Mouse (Mus musculus) forebrain, embryonic 11.5 days (tissue): ENCODE measurements around the gene Upk3bl. TPM values are rescaled to one million over a fixed set of nuclear protein-coding genes. Genes with fewer than 3 reads are reported as not detected.

Experiments
- ATAC-seq: fragments of 200-750 bp; cut with Nextera tagmentation; replicated peaks from 2 replicates; pipeline ENCODE4 v1.8.0; 2017; ENCODE audit warnings: moderate TSS enrichment; ENCODE audit not compliant: low FRiP score
- DNase-seq: peaks from one replicate; pipeline ENCODE4 v3.0.0-alpha.2; 2017; ENCODE audit warnings: low spot score
- H3K27ac ChIP-seq: fragments of 300-500 bp; sonication (generic); 2 replicates; pipeline ENCODE4 v1.5.1; 2014; ENCODE audit warnings: low read depth, low read length
- H3K27me3 ChIP-seq: fragments of 300-500 bp; sonication (generic); 2 replicates; pipeline ENCODE4 v1.6.1; 2014; ENCODE audit warnings: mild to moderate bottlenecking, low read length, mixed read lengths; ENCODE audit not compliant: control insufficient read depth, insufficient read depth
- H3K36me3 ChIP-seq: fragments of 300-500 bp; sonication (generic); 2 replicates; pipeline ENCODE4 v1.6.1; 2014; ENCODE audit warnings: mild to moderate bottlenecking, low read length, moderate library complexity, mixed read lengths; ENCODE audit not compliant: control insufficient read depth, insufficient read depth
- H3K4me1 ChIP-seq: fragments of 300-500 bp; sonication (generic); replicated peaks from 2 replicates; pipeline ENCODE4 v1.6.1; 2014; ENCODE audit warnings: low read length, mixed read lengths; ENCODE audit not compliant: control insufficient read depth, insufficient read depth
- H3K4me2 ChIP-seq: fragments of 300-500 bp; sonication (generic); 2 replicates; pipeline ENCODE4 v1.6.1; 2014; ENCODE audit warnings: low read depth, mild to moderate bottlenecking, low read length, moderate library complexity, mixed read lengths; ENCODE audit not compliant: severe bottlenecking
- H3K4me3 ChIP-seq: fragments of 300-500 bp; sonication (generic); 2 replicates; pipeline ENCODE4 v1.5.1; 2014; ENCODE audit warnings: low read depth, low read length
- H3K9ac ChIP-seq: fragments of 300-500 bp; sonication (generic); 2 replicates; pipeline ENCODE4 v1.6.1; 2014; ENCODE audit warnings: low read length
- H3K9me3 ChIP-seq: fragments of 300-500 bp; sonication (generic); 2 replicates; pipeline ENCODE4 v1.6.1; 2016; ENCODE audit warnings: low read length, mixed read lengths; ENCODE audit not compliant: control insufficient read depth
- WGBS: fragments of 180-500 bp; shearing (Covaris S2); extraction: QIAGEN DNeasy Blood & Tissue Kit; methylation state at CpG from one replicate; pipeline ENCODE4 v1.1.7; 2014; 5-methylcytosine and 5-hydroxymethylcytosine counted together
- polyA plus RNA-seq: library from polyadenylated mRNA; unstranded; fragments of >200 nt; fragmentation: Nextera tagmentation; extraction: Ambion mirVana; gene quantifications from 2 replicates; pipeline ENCODE4 v1.2.1, GENCODE M21; 2014

The Upk3bl gene
- polyA plus RNA-seq: 0.77 and 0.80 TPM in 2 replicates

GRCm38 (mm10) chr5:136054301-136055077 is at the start of gene Upk3bl:
Gene Upk3bl, plus strand, starts transcription at chr5:136054492.
- DNase-seq (no peak), ATAC-seq (no peak)
- Histone ChIP-seq H3K4me2 (no peak within 1 kb of the TSS), H3K9me3 (no peaks in the 10 kb centered on the region), H3K4me1 (peaks cover 10% of the 10 kb centered on the region; the same call in 1 of the 2 replicates), H3K4me3 (no peak within 1 kb of the TSS), H3K27ac (no peak within 1 kb of the TSS), H3K9ac (no peak within 1 kb of the TSS), H3K36me3 (no peaks in the 10 kb centered on the region), H3K27me3 (no peaks in the 10 kb centered on the region)
- 96% methylated on average over 11 of the region's 11 CpGs for WGBS

DNA sequence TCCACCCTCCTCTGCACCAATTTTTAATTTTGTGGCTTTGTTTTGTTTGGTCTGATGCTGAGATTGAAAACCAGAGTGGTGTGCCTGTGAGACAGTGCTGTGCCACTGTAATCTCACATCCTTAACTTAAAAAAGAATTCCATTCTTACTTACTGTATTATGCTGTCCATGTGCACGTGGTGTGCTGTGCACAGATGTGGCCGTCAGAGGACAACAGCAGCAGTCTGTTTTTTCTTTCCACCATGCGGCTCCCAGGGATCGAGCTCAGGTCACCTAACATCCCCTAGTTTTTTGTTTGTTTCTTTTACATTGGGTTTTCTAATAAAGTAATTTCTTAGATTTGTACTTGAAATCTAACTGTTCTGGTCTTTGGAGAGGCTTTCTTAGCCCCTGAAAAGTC is 49.8 kb upstream of the Upk3bl start:
- Histone ChIP-seq H3K4me3 (no peak overlapping the region), H3K4me2 (no peak overlapping the region), H3K27me3 (no peaks in the 10 kb centered on the region), H3K36me3 (peaks cover 3% of the 10 kb centered on the region; the same call in 1 of the 2 replicates), H3K9ac (no peak overlapping the region), H3K4me1 (0 out of 2 replicates have a peak, but pooled peaks cover 3% of the 10 kb centered on the region), H3K9me3 (no peaks in the 10 kb centered on the region; the same call in 1 of the 2 replicates), H3K27ac (no peak overlapping the region)
- 91% methylated on average over 4 of the region's 4 CpGs for WGBS
- DNase-seq (no peak), ATAC-seq (no peak)

DNA sequence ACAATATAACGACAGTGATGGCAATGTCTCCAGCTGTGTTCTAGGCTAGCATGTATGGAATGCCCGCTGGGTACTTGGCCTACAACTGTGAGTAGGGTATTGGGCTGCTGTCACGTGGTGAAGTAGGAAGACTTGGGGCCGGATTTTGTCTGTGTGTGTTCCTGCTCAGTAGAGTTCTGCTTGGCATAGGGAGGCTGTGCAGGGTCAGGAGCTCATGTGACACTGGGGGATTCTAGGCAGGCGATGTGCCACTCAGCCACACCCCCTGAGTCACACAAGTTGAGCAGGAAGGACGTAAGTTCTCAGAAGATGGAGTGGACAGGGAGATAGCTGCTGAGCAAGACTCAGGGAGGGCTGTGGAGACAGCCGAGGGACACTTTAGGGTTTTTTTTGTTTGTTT is 46.5 kb upstream of the Upk3bl start:
- 89% methylated on average over 7 of the region's 7 CpGs for WGBS
- Histone ChIP-seq H3K4me1 (0 out of 2 replicates have a peak, but pooled peaks cover under 1% of the 10 kb centered on the region), H3K36me3 (no peaks in the 10 kb centered on the region; the same call in 1 of the 2 replicates), H3K9ac (no peak overlapping the region), H3K27ac (no peak overlapping the region), H3K9me3 (no peaks in the 10 kb centered on the region), H3K27me3 (no peaks in the 10 kb centered on the region), H3K4me2 (no peak overlapping the region), H3K4me3 (no peak overlapping the region)
- no peak for DNase-seq
- no peak for ATAC-seq

DNA sequence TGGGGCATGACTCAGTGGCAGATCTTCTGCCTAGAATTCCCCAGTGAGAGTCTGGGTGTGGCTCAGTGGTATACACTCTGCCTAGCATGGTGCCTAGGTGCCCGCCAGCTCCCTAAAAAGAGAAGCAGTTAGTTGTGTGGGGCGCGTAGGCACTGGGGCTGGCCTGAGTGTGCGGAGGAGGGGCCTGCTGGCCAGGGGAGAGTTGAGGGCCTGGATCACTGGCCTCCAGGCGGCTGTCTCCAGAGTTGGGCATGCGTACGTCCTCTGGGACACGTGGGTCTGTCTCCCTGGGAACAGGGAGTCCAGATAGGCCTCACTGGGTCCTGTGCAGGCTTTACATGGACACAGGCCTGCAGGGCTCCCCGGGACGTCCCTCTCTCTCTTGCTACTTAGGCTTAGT is 39.4 kb upstream of the Upk3bl start:
- Histone ChIP-seq H3K27me3 (no peaks in the 10 kb centered on the region), H3K9ac (no peak overlapping the region), H3K27ac (no peak overlapping the region), H3K4me3 (no peak overlapping the region), H3K4me1 (no peaks in the 10 kb centered on the region), H3K9me3 (no peaks in the 10 kb centered on the region), H3K36me3 (no peaks in the 10 kb centered on the region; the same call in 1 of the 2 replicates), H3K4me2 (no peak overlapping the region)
- ATAC-seq (no peak), DNase-seq (no peak)
- 81% methylated on average over 10 of the region's 10 CpGs for WGBS

DNA sequence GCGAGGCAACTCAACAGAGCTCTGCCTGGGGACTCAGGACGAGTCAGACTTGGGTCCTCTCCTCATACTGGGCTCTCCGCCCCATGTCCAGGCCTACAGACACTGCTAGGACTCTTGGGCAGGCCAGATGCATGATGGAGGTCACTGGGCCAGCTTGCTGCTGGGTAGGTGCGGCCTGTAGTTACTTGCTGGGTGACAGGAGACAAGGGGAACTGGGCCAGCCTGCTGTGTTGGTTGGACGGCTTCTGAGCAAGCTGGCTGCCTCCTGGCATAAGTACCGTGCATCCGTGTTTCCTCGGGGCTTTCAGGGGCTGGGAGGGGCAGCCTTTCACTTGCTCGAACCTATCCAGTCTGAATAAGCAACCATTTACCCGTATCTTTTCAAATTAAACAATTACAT is 38.7 kb upstream of the Upk3bl start:
- Histone ChIP-seq H3K27ac (no peak overlapping the region), H3K27me3 (no peaks in the 10 kb centered on the region), H3K4me1 (no peaks in the 10 kb centered on the region), H3K9ac (no peak overlapping the region), H3K9me3 (no peaks in the 10 kb centered on the region), H3K36me3 (no peaks in the 10 kb centered on the region; the same call in 1 of the 2 replicates), H3K4me2 (no peak overlapping the region), H3K4me3 (no peak overlapping the region)
- ATAC-seq (no peak), DNase-seq (no peak)
- 89% methylated on average over 10 of the region's 10 CpGs for WGBS

GRCm38 (mm10) chr5:136016014-136016876 is 38.0 kb upstream of the Upk3bl start:
- WGBS: 87% methylated on average over 10 of the region's 10 CpGs
- ATAC-seq: no peak
- no peak for DNase-seq
- Histone ChIP-seq H3K36me3 (no peaks in the 10 kb centered on the region; the same call in 1 of the 2 replicates), H3K4me2 (no peak overlapping the region), H3K9ac (no peak overlapping the region), H3K4me3 (no peak overlapping the region), H3K9me3 (no peaks in the 10 kb centered on the region), H3K4me1 (no peaks in the 10 kb centered on the region), H3K27me3 (no peaks in the 10 kb centered on the region), H3K27ac (no peak overlapping the region)

DNA sequence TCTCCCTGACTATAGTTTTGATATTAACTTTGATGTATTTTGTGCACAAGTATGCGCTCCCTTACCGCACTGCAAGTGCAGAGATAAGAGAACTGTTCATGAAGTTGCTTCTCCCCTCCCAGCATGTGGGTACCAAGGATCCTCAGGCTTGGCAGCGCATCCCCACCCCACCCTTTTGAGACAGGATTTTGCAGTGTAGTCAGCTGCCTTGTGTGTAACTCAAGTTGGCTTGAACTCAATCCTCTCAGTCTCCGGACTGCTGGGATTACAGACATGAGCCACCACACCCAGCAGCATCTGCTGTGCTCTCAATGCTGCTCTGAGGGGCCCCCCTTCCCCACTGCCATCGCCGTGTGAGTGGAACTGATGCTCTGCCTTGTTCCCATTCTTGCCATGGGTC is 37.0 kb upstream of the Upk3bl start:
- 91% methylated on average over 6 of the region's 6 CpGs for WGBS

GRCm38 (mm10) chr5:136018726-136019125 is 35.6 kb upstream of the Upk3bl start:
- no peak overlapping the region for H3K4me2 ChIP-seq
- ATAC-seq (no peak), DNase-seq (no peak)
- no peaks in the 10 kb centered on the region for H3K4me1 ChIP-seq
- H3K27ac ChIP-seq: no peak overlapping the region
- no peak overlapping the region for H3K9ac ChIP-seq
- no peaks in the 10 kb centered on the region for H3K9me3 ChIP-seq
- no peaks in the 10 kb centered on the region for H3K27me3 ChIP-seq
- no peaks in the 10 kb centered on the region for H3K36me3 ChIP-seq
- 86% methylated on average over 2 of the region's 2 CpGs for WGBS
- H3K4me3 ChIP-seq: no peak overlapping the region

More for the DNA sequence above, 37.0 kb upstream of the Upk3bl start:
- no peak for ATAC-seq
- H3K27ac ChIP-seq: no peak overlapping the region
- no peaks in the 10 kb centered on the region for H3K27me3 ChIP-seq
- H3K4me1 ChIP-seq: no peaks in the 10 kb centered on the region
- no peaks in the 10 kb centered on the region for H3K36me3 ChIP-seq
- H3K9me3 ChIP-seq: no peaks in the 10 kb centered on the region
- DNase-seq: no peak
- no peak overlapping the region for H3K4me2 ChIP-seq
- H3K9ac ChIP-seq: no peak overlapping the region
- no peak overlapping the region for H3K4me3 ChIP-seq
